Mouse (Mus musculus) megakaryocyte, embryonic 14.5 days (primary cell): Measurements from ENCODE around the gene Stat5b.

Experiments
- FLI1 ChIP-seq: IDR thresholded peaks from 2 replicates; pipeline ENCODE4 v1.6.1; 2012; ENCODE audit warnings: low read length, inconsistent platforms, mixed read lengths
- GATA1 ChIP-seq: IDR thresholded peaks from 3 replicates; pipeline ENCODE4 v1.6.1; 2012; ENCODE audit warnings: mixed read lengths, low read length, inconsistent platforms, borderline replicate concordance

GRCm38 (mm10) chr11:100898441-100899199 lies 48.1 kb upstream of the Stat5b start:
- TF ChIP-seq GATA1 (no peak), FLI1 (no peak)
